Mouse (Mus musculus): Measurements from ENCODE around the gene Npb. TPM values are rescaled to one million over a fixed set of nuclear protein-coding genes. Genes with fewer than 3 reads are reported as not detected.

The Npb gene
- polyA plus RNA-seq, 2 experiments, result 5.5 to 11.9 TPM

- DNase-seq (ENCODE audit: low read depth in 3 of 3, low spot score in 3 of 3) (no peak), ATAC-seq (ENCODE audit: insufficient read depth) (no peak)
- TF ChIP-seq CTCF (IDR thresholded peaks at IDR 0.05; ENCODE audit: low read depth), result no peak
- no peak for TF ChIP-seq EP300 (IDR thresholded peaks at IDR 0.05; ENCODE audit: low read depth)
- Histone ChIP-seq H3K4me2 (ENCODE audit: low read depth) (peak overlapping the region; percentile 98), H3K36me3 (replicated peaks; ENCODE audit: control insufficient read depth, insufficient read depth, low read depth) (peaks cover 25% of the 10 kb centered on the region), H3K27ac (peak overlapping the region; percentile 87), H3K9ac (replicated peaks) (peak overlapping the region; percentile 91), H3K9me3 (ENCODE audit: control insufficient read depth, low read length) (no peaks in the 10 kb centered on the region), H3K27me3 (ENCODE audit: control insufficient read depth, insufficient read depth, low read length) (no peaks in the 10 kb centered on the region), H3K4me1 (replicated peaks; ENCODE audit: control insufficient read depth in 2 of 2, insufficient read depth in 2 of 2, low read length in 1 of 2) (peaks cover 17 to 24% of the 10 kb centered on the region in 2 experiments), H3K4me3 (ENCODE audit: insufficient read depth in 1 of 2, low read depth in 2 of 2, low read length in 2 of 2) (peak overlapping the region; percentile 81 to 83)
- under 1% methylated on average over 23 of the region's 23 CpGs for WGBS (ENCODE audit: insufficient replicate concordance)
Measured at GRCm38 (mm10) chr11:120573585-120574277, 34.5 kb upstream of the Npb start.

GRCm38 (mm10) chr11:120574278-120574600 is 34.0 kb upstream of the Npb start:
- H3K36me3 ChIP-seq (replicated peaks; ENCODE audit: control insufficient read depth, insufficient read depth, low read depth), result peaks cover 29% of the 10 kb centered on the region
- TF ChIP-seq EP300 (IDR thresholded peaks at IDR 0.05; ENCODE audit: low read depth), result no peak
- TF ChIP-seq CTCF (IDR thresholded peaks at IDR 0.05; ENCODE audit: low read depth), result no peak
- H3K4me3 ChIP-seq (ENCODE audit: insufficient read depth in 1 of 2, low read depth in 2 of 2, low read length in 2 of 2), result peak overlapping the region; percentile 81 to 83
- peaks cover 17 to 24% of the 10 kb centered on the region in 2 experiments for H3K4me1 ChIP-seq (replicated peaks; ENCODE audit: control insufficient read depth in 2 of 2, insufficient read depth in 2 of 2, low read length in 1 of 2)
- DNase-seq (ENCODE audit: low read depth in 3 of 3, low spot score in 3 of 3) (no peak), ATAC-seq (ENCODE audit: insufficient read depth) (no peak)
- peak overlapping the region; percentile 91 for H3K9ac ChIP-seq (replicated peaks)
- peak overlapping the region; percentile 98 for H3K4me2 ChIP-seq (ENCODE audit: low read depth)
- H3K27ac ChIP-seq, result peak overlapping the region; percentile 18
- no peaks in the 10 kb centered on the region for H3K9me3 ChIP-seq (ENCODE audit: control insufficient read depth, low read length)
- no peaks in the 10 kb centered on the region for H3K27me3 ChIP-seq (ENCODE audit: control insufficient read depth, insufficient read depth, low read length)
- 32% methylated on average over 5 of the region's 5 CpGs for WGBS (ENCODE audit: insufficient replicate concordance)

- TF ChIP-seq CTCF (IDR thresholded peaks at IDR 0.05; ENCODE audit: low read depth) (no peak), EP300 (IDR thresholded peaks at IDR 0.05; ENCODE audit: low read depth) (no peak)
- no peak overlapping the region; the same call in 1 of the 2 replicates for H3K4me2 ChIP-seq (ENCODE audit: low read depth)
- H3K27ac ChIP-seq, result no peak overlapping the region
- H3K4me3 ChIP-seq (ENCODE audit: insufficient read depth in 1 of 2, low read depth in 2 of 2, low read length in 2 of 2), result no peak overlapping the region
- no peak for DNase-seq (ENCODE audit: low read depth in 3 of 3, low spot score in 3 of 3)
- whole genome bisulfite sequencing (ENCODE audit: insufficient replicate concordance), result 68% methylated on average over 2 of the region's 2 CpGs
- no peaks in the 10 kb centered on the region for H3K27me3 ChIP-seq (ENCODE audit: control insufficient read depth, insufficient read depth, low read length)
- no peak overlapping the region for H3K9ac ChIP-seq (replicated peaks)
- H3K4me1 ChIP-seq (replicated peaks; ENCODE audit: control insufficient read depth in 2 of 2, insufficient read depth in 2 of 2, low read length in 1 of 2), result peaks cover 21 to 27% of the 10 kb centered on the region in 2 experiments
- H3K36me3 ChIP-seq (replicated peaks; ENCODE audit: control insufficient read depth, insufficient read depth, low read depth), result peaks cover 29% of the 10 kb centered on the region
- no peak for ATAC-seq (ENCODE audit: insufficient read depth)
- H3K9me3 ChIP-seq (ENCODE audit: control insufficient read depth, low read length), result no peaks in the 10 kb centered on the region
Measured at GRCm38 (mm10) chr11:120575046-120575445, 33.2 kb upstream of the Npb start.

GRCm38 (mm10) chr11:120575940-120576339 is 32.3 kb upstream of the Npb start:
- H3K36me3 ChIP-seq (replicated peaks; ENCODE audit: control insufficient read depth, insufficient read depth, low read depth), result peaks cover 21% of the 10 kb centered on the region
- no peak overlapping the region for H3K4me3 ChIP-seq (ENCODE audit: insufficient read depth in 1 of 2, low read depth in 2 of 2, low read length in 2 of 2)
- no peak overlapping the region for H3K4me2 ChIP-seq (ENCODE audit: low read depth)
- DNase-seq (ENCODE audit: low read depth in 3 of 3, low spot score in 3 of 3), result no peak
- ATAC-seq (ENCODE audit: insufficient read depth), result no peak
- TF ChIP-seq EP300 (IDR thresholded peaks at IDR 0.05; ENCODE audit: low read depth), result no peak
- TF ChIP-seq CTCF (IDR thresholded peaks at IDR 0.05; ENCODE audit: low read depth), result no peak
- H3K9me3 ChIP-seq (ENCODE audit: control insufficient read depth, low read length), result no peaks in the 10 kb centered on the region
- H3K27me3 ChIP-seq (ENCODE audit: control insufficient read depth, insufficient read depth, low read length), result no peaks in the 10 kb centered on the region
- H3K27ac ChIP-seq, result peak overlapping the region; percentile 26; the same call in 1 of the 2 replicates
- H3K4me1 ChIP-seq (replicated peaks; ENCODE audit: control insufficient read depth in 2 of 2, insufficient read depth in 2 of 2, low read length in 1 of 2), result peaks cover 26 to 31% of the 10 kb centered on the region in 2 experiments
- no peak overlapping the region for H3K9ac ChIP-seq (replicated peaks)

- WGBS (ENCODE audit: insufficient replicate concordance), result 82% methylated on average over 3 of the region's 3 CpGs
- ATAC-seq (ENCODE audit: insufficient read depth) (no peak), DNase-seq (ENCODE audit: low read depth in 3 of 3, low spot score in 3 of 3) (no peak)
- Histone ChIP-seq H3K36me3 (replicated peaks; ENCODE audit: control insufficient read depth, insufficient read depth, low read depth) (peaks cover 18% of the 10 kb centered on the region), H3K27ac (peak overlapping the region; percentile 41), H3K27me3 (ENCODE audit: control insufficient read depth, insufficient read depth, low read length) (no peaks in the 10 kb centered on the region), H3K4me1 (replicated peaks; ENCODE audit: control insufficient read depth in 2 of 2, insufficient read depth in 2 of 2, low read length in 1 of 2) (peaks cover 21 to 25% of the 10 kb centered on the region in 2 experiments), H3K4me3 (ENCODE audit: insufficient read depth in 1 of 2, low read depth in 2 of 2, low read length in 2 of 2) (no peak overlapping the region), H3K9me3 (ENCODE audit: control insufficient read depth, low read length) (no peaks in the 10 kb centered on the region), H3K4me2 (ENCODE audit: low read depth) (peak overlapping the region; percentile 11; the same call in 1 of the 2 replicates), H3K9ac (replicated peaks) (no peak overlapping the region)
- TF ChIP-seq CTCF (IDR thresholded peaks at IDR 0.05; ENCODE audit: low read depth) (no peak), EP300 (IDR thresholded peaks at IDR 0.05; ENCODE audit: low read depth) (no peak)
Measured at GRCm38 (mm10) chr11:120576365-120576981, 31.8 kb upstream of the Npb start.

Measured in liver, embryonic 14.5 days (tissue).